Mouse (Mus musculus) midbrain, embryonic 12.5 days (tissue): Measurements from ENCODE around the gene Hps4. TPM values are rescaled to one million over a fixed set of nuclear protein-coding genes. Genes with fewer than 3 reads are reported as not detected.
A peak's percentile ranks its signal among the peaks of the same experiment; 100 is the strongest.
"Not testable (repeated sequence)": the region's sequence is repeated elsewhere in the genome, so short reads cannot be mapped to it uniquely, and the experiment has no call there.

Source experiments
- ATAC-seq: fragments of 200-750 bp; cut with Nextera tagmentation; 2 replicates; pipeline ENCODE4 v1.8.0; 2017; ENCODE audit warnings: low read depth, moderate TSS enrichment, moderate library complexity; ENCODE audit not compliant: low FRiP score
- H3K27ac ChIP-seq: fragments of 300-500 bp; sonication (generic); replicated peaks from 2 replicates; pipeline ENCODE4 v1.5.1; 2016; ENCODE audit warnings: mild to moderate bottlenecking
- H3K27me3 ChIP-seq: fragments of 300-500 bp; sonication (generic); 2 replicates; pipeline ENCODE4 v1.6.1; 2016; ENCODE audit warnings: mild to moderate bottlenecking
- H3K36me3 ChIP-seq: fragments of 300-500 bp; sonication (generic); 2 replicates; pipeline ENCODE4 v1.6.1; 2016
- H3K4me1 ChIP-seq: fragments of 300-500 bp; sonication (generic); 2 replicates; pipeline ENCODE4 v1.6.1; 2016
- H3K4me2 ChIP-seq: fragments of 300-500 bp; sonication (generic); replicated peaks from 2 replicates; pipeline ENCODE4 v1.6.1; 2016; ENCODE audit warnings: mild to moderate bottlenecking, moderate library complexity
- H3K4me3 ChIP-seq: fragments of 300-500 bp; sonication (generic); 2 replicates; pipeline ENCODE4 v1.5.1; 2016; ENCODE audit warnings: mild to moderate bottlenecking
- H3K9ac ChIP-seq: fragments of 300-500 bp; sonication (generic); replicated peaks from 2 replicates; pipeline ENCODE4 v1.6.1; 2016; ENCODE audit warnings: mild to moderate bottlenecking, moderate library complexity
- H3K9me3 ChIP-seq: fragments of 300-500 bp; sonication (generic); 2 replicates; pipeline ENCODE4 v1.6.1; 2016; ENCODE audit warnings: mild to moderate bottlenecking
- WGBS: fragments of 180-500 bp; shearing (Covaris S2); methylation state at CpG from one replicate; pipeline ENCODE4 v1.1.7; 2016; 5-methylcytosine and 5-hydroxymethylcytosine counted together
- polyA plus RNA-seq: library from polyadenylated mRNA; unstranded; fragments of >200 nt; fragmentation: Nextera tagmentation; extraction: Ambion mirVana; gene quantifications from 2 replicates; pipeline ENCODE4 v1.2.1, GENCODE M21; 2016

Gene Hps4
- polyA plus RNA-seq, 1 experiment from 2014 or later: 38.4 TPM

- no peak for ATAC-seq
- Histone ChIP-seq H3K9ac (no peak overlapping the region), H3K9me3 (no peaks in the 10 kb centered on the region), H3K36me3 (no peaks in the 10 kb centered on the region), H3K27ac (no peak overlapping the region), H3K4me3 (no peak overlapping the region), H3K4me2 (no peak overlapping the region), H3K27me3 (no peaks in the 10 kb centered on the region), H3K4me1 (no peaks in the 10 kb centered on the region)
- 91% methylated on average over 4 of the region's 4 CpGs for WGBS
These were observed 41.2 kb upstream of the Hps4 start for GRCm38 (mm10) chr5:112301694-112302093.

GRCm38 (mm10) chr5:112302310-112302709, 40.6 kb upstream of the Hps4 start:
- Histone ChIP-seq H3K9ac (no peak overlapping the region), H3K9me3 (no peaks in the 10 kb centered on the region), H3K27me3 (no peaks in the 10 kb centered on the region), H3K36me3 (peaks cover 1% of the 10 kb centered on the region), H3K4me3 (no peak overlapping the region), H3K4me2 (no peak overlapping the region), H3K27ac (no peak overlapping the region), H3K4me1 (no peaks in the 10 kb centered on the region)
- 85% methylated on average over 5 of the region's 5 CpGs for WGBS
- ATAC-seq: no peak

GRCm38 (mm10) chr5:112305842-112306241, 37.0 kb upstream of the Hps4 start:
- no peak for ATAC-seq
- Histone ChIP-seq H3K36me3 (peaks cover 35% of the 10 kb centered on the region), H3K4me3 (no peak overlapping the region), H3K9ac (no peak overlapping the region), H3K4me2 (no peak overlapping the region), H3K4me1 (no peaks in the 10 kb centered on the region), H3K9me3 (no peaks in the 10 kb centered on the region), H3K27ac (no peak overlapping the region), H3K27me3 (no peaks in the 10 kb centered on the region)
- 60% methylated on average over 5 of the region's 5 CpGs for WGBS

GRCm38 (mm10) chr5:112313222-112313885, 29.5 kb upstream of the Hps4 start:
- peaks cover 66% of the 10 kb centered on the region for H3K36me3 ChIP-seq
- no peak for ATAC-seq
- peaks cover 5% of the 10 kb centered on the region; the same call in 1 of the 2 replicates for H3K4me1 ChIP-seq
- H3K9me3 ChIP-seq: no peaks in the 10 kb centered on the region
- H3K27ac ChIP-seq: 0 out of 2 replicates have a peak overlapping the region, but pooled peaks have one; percentile 8
- H3K27me3 ChIP-seq: no peaks in the 10 kb centered on the region
- no peak overlapping the region for H3K4me2 ChIP-seq
- no peak overlapping the region for H3K4me3 ChIP-seq
- WGBS: 50% methylated on average over 11 of the region's 11 CpGs
- H3K9ac ChIP-seq: 0 out of 2 replicates have a peak overlapping the region, but pooled peaks have one; percentile 2

GRCm38 (mm10) chr5:112316468-112316867, 26.4 kb upstream of the Hps4 start:
- no peak overlapping the region for H3K4me3 ChIP-seq
- no peak overlapping the region for H3K9ac ChIP-seq
- H3K27ac ChIP-seq: no peak overlapping the region
- no peaks in the 10 kb centered on the region for H3K27me3 ChIP-seq
- peaks cover 36% of the 10 kb centered on the region for H3K36me3 ChIP-seq
- no peak overlapping the region for H3K4me2 ChIP-seq
- 66% methylated on average over 5 of the region's 5 CpGs for WGBS
- peaks cover 5% of the 10 kb centered on the region; the same call in 1 of the 2 replicates for H3K4me1 ChIP-seq
- H3K9me3 ChIP-seq: no peaks in the 10 kb centered on the region
- ATAC-seq: no peak

GRCm38 (mm10) chr5:112317328-112317727, 25.6 kb upstream of the Hps4 start:
- 74% methylated on average over 5 of the region's 5 CpGs for WGBS
- no peak overlapping the region for H3K4me3 ChIP-seq
- H3K4me2 ChIP-seq: no peak overlapping the region
- no peak overlapping the region for H3K27ac ChIP-seq
- H3K36me3 ChIP-seq: peaks cover 31% of the 10 kb centered on the region
- no peak overlapping the region for H3K9ac ChIP-seq
- H3K9me3 ChIP-seq: no peaks in the 10 kb centered on the region
- H3K27me3 ChIP-seq: no peaks in the 10 kb centered on the region
- H3K4me1 ChIP-seq: peaks cover 5% of the 10 kb centered on the region; the same call in 1 of the 2 replicates
- ATAC-seq: no peak

GRCm38 (mm10) chr5:112319343-112319742, 23.5 kb upstream of the Hps4 start:
- H3K4me2 ChIP-seq, H3K9ac ChIP-seq, H3K4me3 ChIP-seq, H3K4me1 ChIP-seq, H3K27ac ChIP-seq, ATAC-seq, H3K9me3 ChIP-seq, H3K27me3 ChIP-seq: not testable (repeated sequence)
- peaks cover 15% of the 10 kb centered on the region; the same call in 1 of the 2 replicates for H3K36me3 ChIP-seq
- WGBS: 78% methylated on average over 2 of the region's 2 CpGs

- peaks cover 9% of the 10 kb centered on the region for H3K4me1 ChIP-seq
- no peak overlapping the region for H3K27ac ChIP-seq
- no peak overlapping the region for H3K9ac ChIP-seq
- H3K9me3 ChIP-seq: no peaks in the 10 kb centered on the region
- ATAC-seq: no peak
- H3K4me2 ChIP-seq: no peak overlapping the region
- no peak overlapping the region for H3K4me3 ChIP-seq
- WGBS: 75% methylated on average over 5 of the region's 5 CpGs
- peaks cover 8% of the 10 kb centered on the region; the same call in 1 of the 2 replicates for H3K36me3 ChIP-seq
- no peaks in the 10 kb centered on the region for H3K27me3 ChIP-seq
These were observed 22.5 kb upstream of the Hps4 start for GRCm38 (mm10) chr5:112320379-112320778.

- ATAC-seq: no peak
- no peak overlapping the region for H3K9ac ChIP-seq
These were observed 21.9 kb upstream of the Hps4 start for GRCm38 (mm10) chr5:112320936-112321335.

GRCm38 (mm10) chr5:112321376-112321775, 21.5 kb upstream of the Hps4 start:
- ATAC-seq: no peak
- WGBS: 77% methylated on average over 4 of the region's 4 CpGs
- Histone ChIP-seq H3K27ac (no peak overlapping the region), H3K4me1 (peaks cover 14% of the 10 kb centered on the region), H3K9ac (no peak overlapping the region), H3K4me2 (no peak overlapping the region), H3K9me3 (no peaks in the 10 kb centered on the region), H3K27me3 (no peaks in the 10 kb centered on the region), H3K4me3 (no peak overlapping the region), H3K36me3 (no peaks in the 10 kb centered on the region)

More at GRCm38 (mm10) chr5:112320936-112321335, 21.9 kb upstream of the Hps4 start:
- peaks cover 14% of the 10 kb centered on the region for H3K4me1 ChIP-seq
- no peaks in the 10 kb centered on the region for H3K27me3 ChIP-seq
- no peak overlapping the region for H3K4me2 ChIP-seq
- 73% methylated on average over 6 of the region's 6 CpGs for WGBS
- no peaks in the 10 kb centered on the region for H3K9me3 ChIP-seq
- H3K27ac ChIP-seq: no peak overlapping the region
- no peak overlapping the region for H3K4me3 ChIP-seq
- 0 out of 2 replicates have a peak, but pooled peaks cover 2% of the 10 kb centered on the region for H3K36me3 ChIP-seq

GRCm38 (mm10) chr5:112323246-112323645, 19.6 kb upstream of the Hps4 start:
- ATAC-seq: no peak
- no peak overlapping the region for H3K27ac ChIP-seq
- H3K4me3 ChIP-seq: no peak overlapping the region
- 0 out of 2 replicates have a peak, but pooled peaks cover 4% of the 10 kb centered on the region for H3K36me3 ChIP-seq
- no peaks in the 10 kb centered on the region for H3K27me3 ChIP-seq
- 83% methylated on average over 6 of the region's 6 CpGs for WGBS
- H3K9ac ChIP-seq: no peak overlapping the region
- peaks cover 28% of the 10 kb centered on the region for H3K4me1 ChIP-seq
- no peak overlapping the region for H3K4me2 ChIP-seq
- H3K9me3 ChIP-seq: no peaks in the 10 kb centered on the region

- Histone ChIP-seq H3K4me2 (peak overlapping the region; percentile 92; the same call in 1 of the 2 replicates), H3K4me1 (peaks cover 28% of the 10 kb centered on the region), H3K9ac (no peak overlapping the region), H3K9me3 (no peaks in the 10 kb centered on the region), H3K36me3 (peaks cover 20% of the 10 kb centered on the region), H3K27ac (no peak overlapping the region), H3K4me3 (no peak overlapping the region), H3K27me3 (no peaks in the 10 kb centered on the region)
- ATAC-seq: no peak
- 40% methylated on average over 24 of the region's 24 CpGs for WGBS
These were observed 18.0 kb upstream of the Hps4 start for GRCm38 (mm10) chr5:112324637-112325545.
